Mouse (Mus musculus): ENCODE measurements around the gene Trp53.
"Not testable (repeated sequence)": the region's sequence is repeated elsewhere in the genome, so short reads cannot be mapped to it uniquely, and the experiment has no call there.

Trp53 gene

DNA sequence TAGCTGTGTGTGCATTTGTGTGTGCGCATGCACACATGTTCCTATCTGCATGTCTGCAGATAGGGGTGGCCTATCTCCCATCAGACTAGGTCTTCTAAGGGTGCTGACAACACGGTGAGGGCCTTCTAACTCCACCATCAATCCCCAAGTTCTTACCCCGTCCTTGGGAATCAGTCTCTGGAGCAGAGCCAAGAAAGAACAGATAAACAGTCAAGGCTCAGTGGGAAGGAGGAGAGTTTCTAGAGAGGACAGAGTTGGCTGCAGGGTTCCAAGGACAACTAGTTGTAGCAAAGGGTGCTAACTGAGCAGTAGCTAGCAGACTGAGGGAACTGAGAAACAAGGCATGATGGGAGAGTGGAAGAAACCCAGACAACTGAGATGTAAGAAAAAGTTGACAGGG, 21.6 kb downstream of the Trp53 start:
- DNase-seq = no peak

DNA sequence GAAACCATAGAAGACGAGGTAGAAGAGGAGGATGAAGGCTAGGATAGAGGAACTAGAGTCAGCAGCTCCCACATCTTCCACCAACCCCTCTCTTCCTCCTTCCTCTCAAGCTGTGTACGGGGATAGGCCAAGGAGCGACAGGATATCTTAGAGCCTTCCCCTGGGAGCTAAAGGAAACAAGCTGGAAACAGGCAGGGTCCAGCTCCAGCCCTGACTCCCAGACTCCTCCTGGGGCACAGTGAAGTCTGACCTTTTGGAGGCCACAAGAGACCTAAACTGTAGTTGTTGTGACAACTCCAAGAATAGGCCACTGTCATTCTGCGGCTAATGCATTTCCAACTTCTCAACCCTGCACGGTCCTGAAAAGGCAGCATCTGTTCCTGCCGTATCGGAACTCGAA, 23.4 kb downstream of the Trp53 start:
- DNase-seq = no peak

GRCm38 (mm10) chr11:69604347-69604746, 24.2 kb downstream of the Trp53 start:
- DNase-seq = no peak

DNA sequence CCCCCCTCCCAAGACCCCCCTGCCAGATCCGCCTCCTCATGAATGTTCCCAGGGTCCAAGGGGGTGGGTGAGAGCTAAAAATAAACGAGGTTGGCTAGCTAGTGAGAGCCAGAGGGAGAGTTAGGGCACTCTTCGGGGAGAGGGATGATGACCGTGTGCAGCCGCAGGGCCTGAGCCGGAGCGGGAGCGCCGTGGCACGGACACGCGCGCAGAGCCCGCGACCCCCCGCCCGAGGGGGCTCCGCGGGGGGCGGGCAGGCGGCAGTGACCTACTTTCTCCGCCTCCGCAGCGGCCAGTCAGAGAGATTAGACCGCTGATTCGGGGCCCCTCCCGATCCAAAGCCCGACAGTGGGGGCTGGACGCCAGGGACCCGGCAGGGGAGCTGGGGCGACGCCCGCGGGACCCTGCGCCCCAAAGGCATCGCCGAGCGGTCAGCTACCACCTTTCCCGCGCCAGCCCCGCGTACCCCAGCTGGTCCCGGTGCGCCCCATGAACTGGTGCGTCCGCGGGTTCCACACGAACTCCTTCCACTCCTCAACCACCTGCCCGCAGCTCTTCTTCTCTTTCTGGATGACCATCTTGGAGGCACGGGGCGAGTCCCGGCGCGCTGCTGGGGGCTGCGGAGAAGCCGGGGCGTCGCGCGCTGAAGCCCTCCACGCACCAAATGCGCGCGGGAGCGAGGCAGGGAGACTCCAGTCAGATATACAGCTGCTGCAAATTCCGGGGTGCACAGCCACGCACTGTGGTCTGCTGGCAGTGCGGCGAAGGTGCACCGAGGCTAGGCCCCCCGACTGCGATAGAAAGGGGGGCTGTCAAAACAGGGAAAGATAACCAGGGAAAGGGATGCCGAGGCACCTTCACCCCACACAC, 24.9 kb downstream of the Trp53 start:
- peak; percentile 62 for DNase-seq

GRCm38 (mm10) chr11:69605726-69606490, 25.7 kb downstream of the Trp53 start, which contains the start of gene Atp1b2:
Gene Atp1b2 (minus strand): TSS chr11:69605942.
- peak; percentile 83 for DNase-seq

DNA sequence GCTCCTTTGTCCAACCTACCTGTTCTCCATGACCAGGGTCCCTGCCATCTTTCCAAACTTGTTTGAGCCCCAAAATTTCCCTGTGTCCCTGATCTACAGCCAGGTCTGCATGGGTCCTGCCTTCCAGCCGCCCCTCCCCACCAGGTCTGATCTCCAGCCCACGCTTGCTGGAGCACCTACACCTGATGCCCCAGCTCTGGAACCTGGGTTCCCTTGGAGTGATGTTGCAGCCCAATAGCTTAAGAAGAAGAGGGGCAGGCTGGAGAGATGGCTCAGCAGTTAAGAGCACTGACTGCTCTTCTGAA, 26.3 kb downstream of the Trp53 start:
- DNase-seq = peak; percentile 28

- DNase-seq = no peak
Measured at GRCm38 (mm10) chr11:69606832-69607231, 26.7 kb downstream of the Trp53 start.

DNA sequence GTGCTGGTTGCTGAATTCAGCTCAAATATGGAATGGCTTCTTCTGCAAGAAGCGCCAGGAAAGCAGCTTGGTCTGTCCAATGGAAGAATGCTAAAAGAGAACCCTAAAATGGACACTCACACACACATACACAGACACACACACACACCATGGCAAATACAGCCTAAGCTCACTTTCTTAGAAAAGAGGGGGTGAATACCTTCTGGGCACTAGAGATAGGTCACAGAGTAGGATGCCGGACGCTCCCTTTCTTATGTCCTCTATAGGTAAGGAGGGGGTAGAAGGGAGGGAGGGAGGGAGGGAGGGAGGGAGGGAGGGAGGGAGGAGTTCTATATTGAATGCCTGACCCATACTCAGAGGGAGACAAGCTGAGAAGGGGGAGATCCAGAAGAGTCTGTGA, 28.4 kb downstream of the Trp53 start:
- no peak for DNase-seq

DNA sequence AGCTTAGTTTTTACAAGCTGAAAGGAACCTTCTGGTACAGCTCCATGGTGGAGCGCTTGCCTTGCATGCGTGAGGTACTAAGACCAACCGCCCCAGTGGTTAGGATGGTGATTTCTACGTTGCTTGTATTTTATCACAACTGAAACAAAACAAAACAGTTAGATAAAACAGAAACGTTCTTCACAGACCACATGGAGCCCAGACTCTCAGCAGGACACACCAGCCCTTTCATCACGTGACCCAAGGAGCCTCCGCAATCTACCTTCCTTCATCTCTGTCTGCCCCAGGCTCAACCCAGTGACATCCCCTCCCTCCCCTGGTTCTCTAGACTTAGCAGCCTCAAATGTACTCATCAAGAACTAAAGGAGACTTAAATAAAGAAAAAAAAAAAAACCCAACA, 29.3 kb downstream of the Trp53 start:
- DNase-seq = no peak

GRCm38 (mm10) chr11:69610899-69611298, 30.7 kb downstream of the Trp53 start:
- no peak for DNase-seq

GRCm38 (mm10) chr11:69613553-69614256, 33.5 kb downstream of the Trp53 start:
- peak; percentile 82 for DNase-seq

GRCm38 (mm10) chr11:69614257-69614588, 34.1 kb downstream of the Trp53 start:
- DNase-seq = not testable (repeated sequence)

DNA sequence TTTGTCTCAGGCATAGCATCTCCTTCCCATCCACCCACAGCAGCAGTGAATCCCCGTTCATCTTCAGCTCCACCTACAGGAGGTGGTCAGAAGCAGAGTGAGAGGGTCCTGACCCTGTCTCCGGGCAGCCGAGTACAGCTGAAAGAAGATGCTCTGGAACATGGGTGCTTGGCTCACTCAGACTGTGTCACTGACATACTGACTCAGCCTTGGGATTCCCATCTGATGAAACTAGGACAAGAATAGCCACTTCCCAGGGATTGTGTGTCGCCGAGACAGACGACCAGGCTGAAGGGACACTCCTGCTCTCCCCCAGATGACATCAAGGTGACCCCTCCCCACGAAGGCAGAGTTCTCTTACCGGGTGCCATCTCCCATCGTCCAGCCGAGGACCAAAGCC, 36.6 kb downstream of the Trp53 start:
- no peak for DNase-seq

- DNase-seq = no peak
Measured at GRCm38 (mm10) chr11:69617805-69618204, 37.6 kb downstream of the Trp53 start, which contains the start of gene Shbg. Gene Shbg (minus strand): TSS chr11:69617905.

DNA sequence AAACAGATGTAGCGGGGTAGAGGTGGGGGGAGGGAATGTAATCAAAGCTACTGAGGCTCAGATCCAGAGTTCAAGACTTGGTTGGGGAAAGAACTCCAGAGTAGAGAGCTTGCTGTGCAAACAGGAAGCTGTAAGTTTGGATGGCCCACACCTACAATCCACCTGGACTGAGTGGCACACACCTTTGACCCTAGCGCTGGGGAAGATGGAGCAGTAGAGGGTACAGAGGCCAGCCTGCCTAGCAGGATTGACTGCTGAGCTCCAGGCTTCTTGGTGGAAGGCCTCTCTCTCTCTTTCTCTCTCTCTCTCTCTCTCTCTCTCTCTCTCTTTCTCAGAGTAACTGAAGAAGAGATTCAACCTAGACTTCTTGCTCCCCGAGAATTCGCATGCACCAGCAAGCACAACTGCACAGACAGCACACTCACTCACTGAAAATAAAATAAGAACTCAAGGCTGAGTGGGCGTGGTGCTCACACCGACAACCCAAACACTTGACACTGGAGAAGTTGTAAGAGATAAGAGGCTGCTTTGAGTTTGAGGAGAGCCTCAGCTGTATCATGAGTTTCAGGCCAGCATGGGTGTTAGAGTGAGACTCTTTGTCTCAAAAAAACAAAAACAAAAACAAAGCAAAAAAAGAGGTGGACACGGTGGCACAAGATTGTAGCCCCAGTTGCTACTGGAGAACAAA, 40.4 kb downstream of the Trp53 start:
- no peak for DNase-seq

GRCm38 (mm10) chr11:69621571-69622268, 41.6 kb downstream of the Trp53 start, which contains the start of gene Sat2:
Gene Sat2 (plus strand): TSS chr11:69622024.
- no peak for DNase-seq

DNA sequence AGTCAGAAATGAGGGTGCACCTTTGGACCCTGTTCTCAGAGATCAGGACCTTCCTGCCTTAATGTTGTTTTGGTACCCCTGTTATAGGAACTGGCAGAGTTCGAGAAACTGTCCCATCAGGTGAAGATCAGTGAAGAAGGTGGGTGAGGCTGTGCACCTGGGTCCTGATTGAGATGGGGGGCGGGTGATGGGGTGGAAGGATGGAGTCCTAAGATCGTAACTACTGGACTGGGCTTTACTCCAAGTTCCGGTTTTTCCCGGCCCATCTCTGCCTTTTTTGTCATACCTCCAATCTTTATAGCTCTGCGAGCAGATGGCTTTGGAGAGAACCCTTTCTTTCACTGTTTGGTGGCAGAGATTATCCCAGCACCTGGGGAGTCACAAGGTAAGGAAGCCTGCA, 42.2 kb downstream of the Trp53 start:
- no peak for DNase-seq

- DNase-seq = no peak
Measured at GRCm38 (mm10) chr11:69623006-69623405, 42.8 kb downstream of the Trp53 start.

DNA sequence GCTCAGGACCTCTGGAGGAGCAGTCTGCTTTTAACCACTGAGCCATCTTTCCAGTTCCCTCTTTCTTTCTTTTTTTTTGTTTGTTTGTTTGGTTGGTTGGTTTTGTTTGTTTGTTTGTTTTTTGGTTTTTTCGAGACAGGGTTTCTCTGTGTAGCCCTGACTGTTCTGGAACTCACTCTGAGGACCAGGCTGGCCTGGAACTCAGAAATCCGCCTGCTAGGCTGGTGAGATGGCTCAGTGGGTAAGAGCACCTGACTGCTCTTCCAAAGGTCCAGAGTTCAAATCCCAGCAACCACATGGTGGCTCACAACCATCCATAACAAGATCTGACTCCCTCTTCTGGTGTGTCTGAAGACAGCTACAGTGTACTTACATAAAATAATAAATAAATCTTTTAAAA, 44.2 kb downstream of the Trp53 start:
- not testable (repeated sequence) for DNase-seq

- peak; percentile 85 for DNase-seq
Measured at GRCm38 (mm10) chr11:69628286-69628685, 48.1 kb downstream of the Trp53 start.

GRCm38 (mm10) chr11:69629802-69630201, 49.6 kb downstream of the Trp53 start:
- no peak for DNase-seq
